Mouse (Mus musculus) E14TG2a.4 (cell line): ENCODE data around the gene Hdac9.

Experiments
- H3K27me3 ChIP-seq: 2 replicates; pipeline ENCODE4 v1.6.1; 2014; ENCODE audit warnings: low read length, control low read depth; ENCODE audit not compliant: insufficient read depth
- H3K36me3 ChIP-seq: 2 replicates; pipeline ENCODE4 v1.6.1; 2014; ENCODE audit warnings: low read length, control low read depth; ENCODE audit not compliant: insufficient read depth
- H3K4me1 ChIP-seq: replicated peaks from 2 replicates; pipeline ENCODE4 v1.6.1; 2014; ENCODE audit warnings: low read depth, low read length, control low read depth
- H3K4me3 ChIP-seq: replicated peaks from 2 replicates; pipeline ENCODE4 v1.5.1; 2014; ENCODE audit warnings: mild to moderate bottlenecking, low read length
- H3K9me3 ChIP-seq: 2 replicates; pipeline ENCODE4 v1.6.1; 2014; ENCODE audit warnings: low read length, control low read depth
- CTCF ChIP-seq: conservative IDR thresholded peaks from 2 replicates; pipeline ENCODE4 v1.5.1; 2014; ENCODE audit warnings: low read length
- NANOG ChIP-seq: IDR thresholded peaks from 2 replicates; pipeline ENCODE4 v1.6.1; 2014; ENCODE audit warnings: borderline replicate concordance, low read length, mixed read lengths
- POU5F1 ChIP-seq: IDR thresholded peaks from 2 replicates; pipeline ENCODE4 v1.6.1; 2014; ENCODE audit warnings: low read length, borderline replicate concordance

Gene Hdac9

GRCm38 (mm10) chr12:34569472-34569871 lies 347.4 kb downstream of the Hdac9 start:
- no peak for TF ChIP-seq POU5F1
- TF ChIP-seq NANOG: no peak
- no peak for TF ChIP-seq CTCF

DNA sequence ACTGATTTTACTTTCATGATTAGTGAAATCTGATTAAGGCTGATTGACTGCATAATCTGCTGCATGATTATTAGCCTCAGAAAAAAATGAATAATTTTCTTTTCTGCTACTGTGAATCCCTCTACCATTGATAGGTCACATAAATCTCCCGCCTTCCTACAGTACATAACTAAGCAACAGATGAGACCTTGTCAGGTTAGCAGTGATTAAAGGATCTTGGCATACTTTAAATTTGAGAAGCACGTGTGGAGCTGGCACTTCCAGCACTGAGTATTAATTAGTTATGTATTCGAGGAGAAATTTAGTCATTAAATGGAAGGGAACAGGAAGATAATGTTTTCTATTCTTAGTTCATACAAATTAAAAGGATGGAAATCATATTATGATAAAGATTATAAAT lies 347.8 kb downstream of the Hdac9 start:
- TF ChIP-seq NANOG (no peak), POU5F1 (no peak), CTCF (no peak)
- Histone ChIP-seq H3K9me3 (no peaks in the 10 kb centered on the region), H3K4me1 (no peaks in the 10 kb centered on the region), H3K4me3 (no peak overlapping the region), H3K36me3 (no peaks in the 10 kb centered on the region), H3K27me3 (no peaks in the 10 kb centered on the region)

More at GRCm38 (mm10) chr12:34569472-34569871, 347.4 kb downstream of the Hdac9 start:
- H3K9me3 ChIP-seq: no peaks in the 10 kb centered on the region
- H3K36me3 ChIP-seq: no peaks in the 10 kb centered on the region
- no peak overlapping the region for H3K4me3 ChIP-seq
- H3K4me1 ChIP-seq: no peaks in the 10 kb centered on the region
- no peaks in the 10 kb centered on the region for H3K27me3 ChIP-seq

GRCm38 (mm10) chr12:34562331-34562730 lies 354.6 kb downstream of the Hdac9 start:
- H3K4me3 ChIP-seq: no peak overlapping the region
- TF ChIP-seq NANOG (no peak), POU5F1 (no peak), CTCF (no peak)
- no peaks in the 10 kb centered on the region for H3K4me1 ChIP-seq
- no peaks in the 10 kb centered on the region for H3K36me3 ChIP-seq
- no peaks in the 10 kb centered on the region for H3K9me3 ChIP-seq
- H3K27me3 ChIP-seq: no peaks in the 10 kb centered on the region

GRCm38 (mm10) chr12:34559001-34559400 lies 357.9 kb downstream of the Hdac9 start:
- Histone ChIP-seq H3K36me3 (no peaks in the 10 kb centered on the region), H3K9me3 (no peaks in the 10 kb centered on the region), H3K27me3 (no peaks in the 10 kb centered on the region), H3K4me3 (no peak overlapping the region), H3K4me1 (no peaks in the 10 kb centered on the region)
- TF ChIP-seq NANOG: no peak
- no peak for TF ChIP-seq POU5F1

GRCm38 (mm10) chr12:34554803-34555202 lies 362.1 kb downstream of the Hdac9 start:
- TF ChIP-seq NANOG (no peak), CTCF (no peak), POU5F1 (no peak)
- H3K4me3 ChIP-seq: no peak overlapping the region
- no peaks in the 10 kb centered on the region for H3K4me1 ChIP-seq
- H3K9me3 ChIP-seq: no peaks in the 10 kb centered on the region
- no peaks in the 10 kb centered on the region for H3K27me3 ChIP-seq
- no peaks in the 10 kb centered on the region for H3K36me3 ChIP-seq

DNA sequence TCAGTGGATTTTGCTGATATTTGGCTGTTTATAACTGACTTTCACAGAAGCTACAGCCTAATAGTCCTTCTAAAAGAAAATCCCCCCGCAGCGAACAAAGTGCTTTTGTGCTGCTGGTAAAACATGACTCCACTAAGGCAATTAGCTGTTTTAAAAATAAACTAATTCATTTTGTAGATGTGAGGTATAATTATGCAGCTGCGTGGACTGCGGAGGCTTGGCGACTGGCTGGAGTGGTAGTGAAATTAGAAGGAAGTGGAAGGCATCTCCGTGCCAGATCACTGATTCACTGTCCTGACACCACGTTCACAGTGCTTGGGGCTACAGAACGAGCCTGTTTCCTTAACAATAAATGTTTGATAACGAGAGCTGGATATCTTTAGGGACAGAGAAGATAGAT lies 366.6 kb downstream of the Hdac9 start:
- H3K9me3 ChIP-seq: no peaks in the 10 kb centered on the region
- no peak for TF ChIP-seq CTCF
- TF ChIP-seq NANOG: no peak
- TF ChIP-seq POU5F1: no peak

DNA sequence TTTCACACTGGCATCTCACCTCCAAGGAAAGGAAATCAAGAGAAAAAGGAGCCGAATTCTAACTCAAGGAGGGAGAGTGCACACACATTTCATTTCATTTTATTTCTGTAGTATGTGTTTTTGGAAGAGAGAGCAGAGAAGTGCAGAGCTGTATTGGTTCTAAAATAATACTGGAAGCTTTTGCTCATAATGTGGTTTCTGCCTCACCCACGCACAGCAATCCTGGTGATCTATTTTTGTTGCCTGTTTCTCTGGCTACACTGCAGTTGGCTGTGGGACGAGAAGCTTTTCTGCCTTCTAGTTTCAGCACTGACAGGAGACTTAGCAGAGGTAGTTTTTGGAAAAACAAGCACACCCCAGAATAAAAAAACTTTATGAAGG lies 387.7 kb downstream of the Hdac9 start:
- Histone ChIP-seq H3K36me3 (no peaks in the 10 kb centered on the region), H3K4me1 (peaks cover 17% of the 10 kb centered on the region), H3K9me3 (no peaks in the 10 kb centered on the region), H3K4me3 (no peak overlapping the region), H3K27me3 (no peaks in the 10 kb centered on the region)
- no peak for TF ChIP-seq CTCF
- TF ChIP-seq POU5F1: no peak
- no peak for TF ChIP-seq NANOG

More for the DNA sequence above, 366.6 kb downstream of the Hdac9 start:
- Histone ChIP-seq H3K4me1 (no peaks in the 10 kb centered on the region), H3K36me3 (no peaks in the 10 kb centered on the region), H3K4me3 (no peak overlapping the region), H3K27me3 (no peaks in the 10 kb centered on the region)

DNA sequence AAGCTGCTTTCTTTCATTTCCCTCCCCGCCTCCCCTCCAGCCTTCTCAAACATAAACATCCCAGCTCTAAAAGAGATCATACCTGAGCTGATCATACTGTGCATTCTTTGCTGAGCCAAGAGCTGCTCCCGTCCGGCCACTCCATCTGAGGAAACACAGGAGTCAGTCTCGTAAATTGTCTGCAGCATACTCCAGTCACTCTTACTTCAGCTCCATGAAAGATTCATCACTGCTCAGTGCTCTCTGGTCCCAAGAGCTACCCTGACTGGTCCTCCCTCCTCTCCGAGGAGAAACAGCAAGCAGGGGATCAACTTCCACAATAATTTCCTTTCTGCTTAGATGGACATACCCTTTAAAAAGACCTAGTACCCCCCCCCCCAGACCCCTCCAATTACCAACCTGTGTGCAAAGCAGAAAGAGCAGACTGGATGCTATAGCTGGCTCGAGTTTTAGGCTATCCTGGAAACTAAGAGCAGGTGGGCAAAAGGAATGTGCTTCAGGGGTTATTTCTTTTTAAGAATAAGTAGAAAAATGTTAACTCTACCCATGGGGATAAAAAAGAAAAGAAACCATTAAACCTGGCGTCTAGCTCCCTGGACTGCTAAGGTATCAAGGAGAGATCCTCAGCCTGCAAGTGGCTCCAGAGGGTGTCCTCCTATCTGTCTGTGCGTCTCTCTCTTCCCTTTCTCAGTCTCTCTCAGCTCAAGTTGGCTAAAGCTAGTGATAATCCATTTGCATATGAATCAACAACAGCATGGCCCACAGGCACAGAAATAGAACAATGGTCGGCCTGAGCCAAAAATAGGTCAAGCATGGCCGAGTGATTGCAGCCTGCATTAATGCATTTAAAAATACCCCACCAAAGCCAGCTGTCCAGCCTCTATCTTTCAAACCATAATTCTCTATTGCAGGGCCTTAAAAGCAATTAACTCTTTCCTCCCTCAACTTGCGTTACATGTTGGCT lies 388.4 kb downstream of the Hdac9 start:
- no peaks in the 10 kb centered on the region for H3K27me3 ChIP-seq

More for the DNA sequence above, 388.4 kb downstream of the Hdac9 start:
- H3K36me3 ChIP-seq: no peaks in the 10 kb centered on the region
- H3K9me3 ChIP-seq: no peaks in the 10 kb centered on the region
- no peak overlapping the region for H3K4me3 ChIP-seq
- peaks cover 17% of the 10 kb centered on the region for H3K4me1 ChIP-seq
- no peak for TF ChIP-seq CTCF
- TF ChIP-seq POU5F1: peak; percentile 71; the same call in 1 of the 2 replicates
